Mouse (Mus musculus): ENCODE results near the gene Aqp3. TPM values are rescaled to one million over a fixed set of nuclear protein-coding genes. Genes with fewer than 3 reads are reported as not detected.

Gene Aqp3
- not detected in 2 replicates for polyA plus RNA-seq (2021; fragmentation: Nextera tagmentation)
- long read RNA-seq, experiment 1: 0 reads
- long read RNA-seq, experiment 2: 0 reads

DNA sequence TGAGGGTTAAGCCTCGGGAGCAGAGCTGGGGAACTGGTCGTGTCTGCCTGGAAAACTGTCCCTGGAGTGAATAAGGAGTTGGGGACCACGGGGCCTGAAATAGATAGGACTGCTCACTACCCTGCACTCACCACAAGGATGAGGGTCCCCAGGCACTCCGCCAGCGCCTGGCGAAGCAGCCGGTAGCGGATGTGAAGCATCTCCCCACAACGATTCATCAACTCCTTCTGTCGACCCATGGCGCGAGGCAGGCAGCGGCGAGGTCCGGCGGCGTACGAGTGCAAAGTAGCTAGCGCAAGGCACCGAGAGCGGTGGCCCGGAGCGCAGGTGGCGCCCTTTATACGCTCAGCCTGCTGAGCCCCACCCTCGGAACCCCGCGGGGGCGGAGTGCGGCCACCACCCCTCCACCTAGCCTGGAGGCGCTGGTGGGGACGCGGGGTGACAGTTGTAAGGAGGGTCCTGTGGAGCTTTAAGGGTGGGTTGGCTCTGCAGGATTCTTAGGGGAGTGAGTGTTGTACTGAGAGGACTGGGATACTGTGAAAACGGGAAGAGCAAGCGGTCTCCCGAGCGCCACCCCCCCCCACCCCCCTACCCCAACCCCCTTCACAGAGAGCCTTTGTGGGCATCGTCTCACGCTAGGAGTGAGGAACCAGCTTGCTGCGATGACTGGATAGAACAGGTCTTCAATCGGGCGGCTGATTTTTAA lies at the start of gene Aqp3:
Gene Aqp3 (minus strand): TSS at position 313 of the 706 bp plus-strand sequence.

DNA sequence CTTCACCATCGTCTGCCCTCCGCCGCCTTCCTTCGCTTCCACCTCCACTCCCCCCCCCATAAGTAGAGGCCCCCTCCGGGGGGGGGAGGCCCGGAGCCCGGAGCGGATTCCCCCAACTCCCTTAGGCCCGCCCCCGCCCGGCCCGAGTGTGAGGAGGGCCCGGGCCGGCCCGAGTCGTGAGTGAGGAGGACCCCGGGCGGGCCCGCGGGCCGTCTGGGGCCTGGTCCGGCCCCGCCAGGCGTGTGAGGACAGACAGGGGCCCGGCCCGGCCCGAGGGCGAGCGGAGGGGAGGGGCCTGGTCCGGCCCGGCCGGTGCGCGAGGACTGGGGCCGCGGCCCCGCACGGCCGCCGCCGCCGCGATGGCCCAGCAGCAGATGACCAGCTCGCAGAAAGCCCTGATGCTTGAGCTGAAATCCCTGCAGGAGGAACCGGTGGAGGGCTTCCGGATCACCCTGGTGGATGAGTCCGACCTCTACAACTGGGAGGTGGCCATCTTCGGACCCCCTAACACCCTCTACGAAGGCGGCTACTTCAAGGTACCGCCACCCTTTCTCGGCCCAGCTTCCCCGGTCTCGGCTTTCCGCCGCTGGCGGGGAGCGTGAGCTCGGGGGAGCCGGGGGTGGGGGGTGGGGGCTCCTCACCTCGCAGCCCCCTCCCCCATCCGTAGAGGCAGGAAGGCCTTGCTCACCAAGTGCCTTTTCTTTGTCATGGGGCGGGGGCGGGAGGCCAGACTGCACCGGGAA lies 37.9 kb upstream of the Aqp3 start, which contains the start of gene Ube2r2:
Gene Ube2r2 (plus strand): TSS at position 33 of the 743 bp plus-strand sequence.

DNA sequence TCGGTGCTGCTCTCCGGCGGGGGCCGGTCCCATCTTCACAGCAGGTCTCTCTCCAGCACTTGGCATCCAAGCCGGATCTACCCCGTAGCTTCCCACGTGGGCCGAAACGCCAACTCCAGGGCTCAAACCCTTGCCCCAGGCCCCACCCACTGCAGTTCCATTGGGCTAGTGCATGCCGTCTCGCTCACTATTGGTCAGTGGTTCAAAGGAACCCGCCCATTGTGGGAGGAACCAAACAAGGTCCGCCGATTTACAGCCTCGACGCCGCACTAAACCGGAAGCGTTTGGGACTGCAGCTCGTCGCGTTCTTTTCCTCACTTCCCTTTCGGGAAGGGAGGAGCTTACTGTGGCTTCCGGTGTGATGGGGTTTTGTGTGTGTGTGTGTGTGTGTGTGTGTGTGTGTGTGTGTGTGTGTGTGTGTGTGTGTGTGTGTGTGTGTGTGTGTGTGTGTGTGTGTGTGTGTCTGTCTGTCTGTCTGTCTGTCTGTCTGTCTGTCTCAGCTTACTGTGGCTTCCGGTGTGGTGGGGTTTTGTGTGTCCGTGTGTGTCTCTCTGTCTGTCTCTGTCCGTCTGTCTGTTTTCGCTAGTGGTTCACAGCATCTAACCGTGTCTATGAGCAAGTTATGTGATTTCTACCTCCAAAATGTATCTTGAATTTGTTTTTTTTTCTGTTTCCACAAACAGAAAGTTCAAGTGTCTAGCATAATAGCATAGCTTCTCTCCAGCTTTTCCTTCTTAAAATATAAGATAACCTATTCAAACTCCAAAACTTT lies 26.4 kb upstream of the Aqp3 start, which contains the start of gene Nol6:
Gene Nol6 (minus strand): TSS at position 276 of the 772 bp plus-strand sequence.

DNA sequence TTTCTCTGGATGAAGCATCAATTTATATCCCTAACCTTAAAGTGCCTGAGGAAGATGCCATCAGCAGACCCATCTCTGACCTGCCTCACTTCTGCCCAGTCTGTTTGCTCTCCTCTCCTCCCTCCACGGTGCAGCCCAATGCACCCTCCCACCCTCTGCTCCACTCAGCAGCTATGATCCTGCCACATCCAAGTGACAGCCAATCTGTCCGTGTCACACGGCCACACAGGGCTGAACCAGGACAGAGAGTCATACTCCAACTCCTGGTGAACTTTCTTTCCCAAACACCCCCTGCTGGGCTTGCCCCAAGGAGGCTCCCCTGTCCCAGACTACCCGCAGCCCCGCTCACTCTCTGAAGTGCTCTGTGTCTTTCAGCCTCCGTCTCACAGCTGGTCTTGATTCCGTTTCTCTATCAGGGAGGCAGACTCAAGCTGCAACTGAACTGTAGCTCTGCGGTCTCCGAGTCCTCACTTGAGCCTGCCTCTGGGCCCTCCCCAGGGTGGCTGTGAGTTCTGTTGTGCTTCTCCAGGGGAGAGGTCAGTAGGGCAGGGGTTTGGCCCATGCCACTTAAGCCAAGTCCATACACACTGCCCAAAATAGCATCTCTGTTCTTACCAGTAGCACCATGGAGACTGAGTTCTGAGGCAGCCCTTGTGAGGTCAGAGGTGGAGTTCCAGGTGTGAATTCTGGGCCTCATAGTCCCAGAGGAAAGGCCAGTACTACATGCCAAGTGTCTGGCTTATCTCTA lies 50.3 kb downstream of the Aqp3 start, which contains the start of gene Aqp7:
Gene Aqp7 (minus strand): TSS at position 616 of the 748 bp plus-strand sequence.

Other genes with a start within 250 kb of the Aqp3 start
- 4.4 and 4.6 TPM in 2 replicates for gene B4galt1, start 244.2 kb downstream of the Aqp3 start, polyA plus RNA-seq (2021; fragmentation: Nextera tagmentation)
- not detected in 2 replicates for gene Spink4, start 178.1 kb downstream of the Aqp3 start, polyA plus RNA-seq (2021; fragmentation: Nextera tagmentation)
- gene Bag1, start 149.9 kb downstream of the Aqp3 start, polyA plus RNA-seq (2021; fragmentation: Nextera tagmentation): 36.0 and 208 TPM in 2 replicates
- gene Chmp5, start 149.8 kb downstream of the Aqp3 start, polyA plus RNA-seq (2021; fragmentation: Nextera tagmentation): 154 and 188 TPM in 2 replicates
- 22.9 and 30.1 TPM in 2 replicates for gene Nfx1, start 127.3 kb downstream of the Aqp3 start, polyA plus RNA-seq (2021; fragmentation: Nextera tagmentation)
- gene Aqp7, start 50.0 kb downstream of the Aqp3 start, polyA plus RNA-seq (2021; fragmentation: Nextera tagmentation): not detected in 2 replicates
- 33.7 and 34.9 TPM in 2 replicates for gene Nol6, start 26.3 kb upstream of the Aqp3 start, polyA plus RNA-seq (2021; fragmentation: Nextera tagmentation)
- 23.8 and 24.8 TPM in 2 replicates for gene Ube2r2, start 37.6 kb upstream of the Aqp3 start, polyA plus RNA-seq (2021; fragmentation: Nextera tagmentation)
- gene Ubap2, start 177.0 kb upstream of the Aqp3 start, polyA plus RNA-seq (2021; fragmentation: Nextera tagmentation): 13.3 and 15.6 TPM in 2 replicates
- 28.9 and 29.7 TPM in 2 replicates for gene Dcaf12, start 216.7 kb upstream of the Aqp3 start, polyA plus RNA-seq (2021; fragmentation: Nextera tagmentation)

Measured in left cerebral cortex, adult 6 months (tissue).